Mouse (Mus musculus) liver, embryonic 15.5 days (tissue): Measurements from ENCODE around the gene Gm21985. TPM values are rescaled to one million over a fixed set of nuclear protein-coding genes. Genes with fewer than 3 reads are reported as not detected.

Experiments
- ATAC-seq: fragments of 200-750 bp; cut with Nextera tagmentation; 2 replicates; pipeline ENCODE4 v1.8.0; 2017; ENCODE audit warnings: moderate number of reproducible peaks, mild to moderate bottlenecking, moderate library complexity; ENCODE audit not compliant: insufficient read depth
- H3K27ac ChIP-seq: fragments of 300-500 bp; sonication (generic); replicated peaks from 2 replicates; pipeline ENCODE4 v1.5.1; 2015; ENCODE audit warnings: mild to moderate bottlenecking, inconsistent platforms
- H3K27me3 ChIP-seq: fragments of 300-500 bp; sonication (generic); 2 replicates; pipeline ENCODE4 v1.6.1; 2015; ENCODE audit warnings: mild to moderate bottlenecking, inconsistent platforms
- H3K36me3 ChIP-seq: fragments of 300-500 bp; sonication (generic); replicated peaks from 2 replicates; pipeline ENCODE4 v1.6.1; 2015; ENCODE audit warnings: moderate library complexity, mild to moderate bottlenecking, inconsistent platforms
- H3K4me1 ChIP-seq: fragments of 300-500 bp; sonication (generic); replicated peaks from 2 replicates; pipeline ENCODE4 v1.6.1; 2015; ENCODE audit warnings: inconsistent platforms
- H3K4me2 ChIP-seq: fragments of 300-500 bp; sonication (generic); 2 replicates; pipeline ENCODE4 v1.6.1; 2015; ENCODE audit warnings: moderate library complexity, mild to moderate bottlenecking, inconsistent platforms
- H3K4me3 ChIP-seq: fragments of 300-500 bp; sonication (generic); replicated peaks from 2 replicates; pipeline ENCODE4 v1.5.1; 2015; ENCODE audit warnings: mild to moderate bottlenecking, inconsistent platforms
- H3K9ac ChIP-seq: fragments of 300-500 bp; sonication (generic); 2 replicates; pipeline ENCODE4 v1.6.1; 2015; ENCODE audit warnings: moderate library complexity, mild to moderate bottlenecking, inconsistent platforms
- H3K9me3 ChIP-seq: fragments of 300-500 bp; sonication (generic); replicated peaks from 2 replicates; pipeline ENCODE4 v1.6.1; 2016; ENCODE audit warnings: inconsistent platforms
- WGBS: fragments of 180-500 bp; shearing (Covaris S2); methylation state at CpG from one replicate; pipeline ENCODE4 v1.1.7; 2015; ENCODE audit warnings: mixed read lengths; ENCODE audit not compliant: insufficient replicate concordance; 5-methylcytosine and 5-hydroxymethylcytosine counted together
- polyA plus RNA-seq: library from polyadenylated mRNA; unstranded; fragments of >200 nt; fragmentation: Nextera tagmentation; extraction: Ambion mirVana; gene quantifications from 2 replicates; pipeline ENCODE4 v1.2.1, GENCODE M21; 2015

The Gm21985 gene
- polyA plus RNA-seq, 1 experiment from 2014 or later, result not detected

- no peak overlapping the region for H3K9ac ChIP-seq
- H3K4me1 ChIP-seq, result peaks cover 26% of the 10 kb centered on the region
- H3K27me3 ChIP-seq, result no peaks in the 10 kb centered on the region
- 49% methylated on average over 4 of the region's 4 CpGs for WGBS
- no peaks in the 10 kb centered on the region for H3K9me3 ChIP-seq
- no peak overlapping the region for H3K4me3 ChIP-seq
- peak overlapping the region; percentile 21; the same call in 1 of the 2 replicates for H3K4me2 ChIP-seq
- H3K36me3 ChIP-seq, result peaks cover 28% of the 10 kb centered on the region
- no peak overlapping the region for H3K27ac ChIP-seq
- ATAC-seq, result peak; percentile 58; the same call in 1 of the 2 replicates
These were observed 66.2 kb downstream of the Gm21985 start for GRCm38 (mm10) chr2:112332051-112332898.

- Histone ChIP-seq H3K27me3 (no peaks in the 10 kb centered on the region), H3K36me3 (peaks cover 49% of the 10 kb centered on the region), H3K9ac (no peak overlapping the region), H3K4me2 (no peak overlapping the region), H3K4me3 (no peak overlapping the region), H3K9me3 (no peaks in the 10 kb centered on the region), H3K27ac (no peak overlapping the region), H3K4me1 (peaks cover 6% of the 10 kb centered on the region)
- WGBS, result 85% methylated on average over 6 of the region's 6 CpGs
- ATAC-seq, result no peak
These were observed 71.1 kb downstream of the Gm21985 start for GRCm38 (mm10) chr2:112337211-112337610.

GRCm38 (mm10) chr2:112339736-112340135, 73.6 kb downstream of the Gm21985 start:
- Histone ChIP-seq H3K9me3 (no peaks in the 10 kb centered on the region), H3K4me1 (no peaks in the 10 kb centered on the region), H3K4me2 (no peak overlapping the region), H3K9ac (no peak overlapping the region), H3K36me3 (peaks cover 49% of the 10 kb centered on the region), H3K27ac (no peak overlapping the region), H3K4me3 (no peak overlapping the region), H3K27me3 (no peaks in the 10 kb centered on the region)
- 59% methylated on average over 2 of the region's 2 CpGs for WGBS
- no peak for ATAC-seq

- H3K27ac ChIP-seq, result no peak overlapping the region
- H3K9ac ChIP-seq, result no peak overlapping the region
- no peaks in the 10 kb centered on the region for H3K27me3 ChIP-seq
- no peak overlapping the region for H3K4me2 ChIP-seq
- H3K4me3 ChIP-seq, result no peak overlapping the region
- no peaks in the 10 kb centered on the region for H3K9me3 ChIP-seq
- ATAC-seq, result no peak
- no peaks in the 10 kb centered on the region for H3K4me1 ChIP-seq
- peaks cover 40% of the 10 kb centered on the region for H3K36me3 ChIP-seq
- 64% methylated on average over 3 of the region's 3 CpGs for WGBS
These were observed 75.0 kb downstream of the Gm21985 start for GRCm38 (mm10) chr2:112341117-112341516.

- peaks cover 57% of the 10 kb centered on the region for H3K36me3 ChIP-seq
- no peak overlapping the region for H3K4me3 ChIP-seq
- no peak overlapping the region for H3K9ac ChIP-seq
- H3K4me2 ChIP-seq, result no peak overlapping the region
- H3K9me3 ChIP-seq, result no peaks in the 10 kb centered on the region
- H3K27ac ChIP-seq, result no peak overlapping the region
- no peak for ATAC-seq
- no peaks in the 10 kb centered on the region for H3K27me3 ChIP-seq
- H3K4me1 ChIP-seq, result no peaks in the 10 kb centered on the region
- WGBS, result 69% methylated on average over 3 of the region's 3 CpGs
These were observed 82.1 kb downstream of the Gm21985 start for GRCm38 (mm10) chr2:112348246-112348645.

GRCm38 (mm10) chr2:112353685-112354455, 87.8 kb downstream of the Gm21985 start:
- H3K27me3 ChIP-seq, result no peaks in the 10 kb centered on the region
- no peak for ATAC-seq
- H3K4me2 ChIP-seq, result no peak overlapping the region
- no peak overlapping the region for H3K4me3 ChIP-seq
- no peak overlapping the region for H3K9ac ChIP-seq
- peaks cover 85% of the 10 kb centered on the region for H3K36me3 ChIP-seq
- no peak overlapping the region for H3K27ac ChIP-seq
- no peaks in the 10 kb centered on the region for H3K4me1 ChIP-seq
- 81% methylated on average over 7 of the region's 7 CpGs for WGBS
- no peaks in the 10 kb centered on the region for H3K9me3 ChIP-seq

GRCm38 (mm10) chr2:112359611-112360010, 93.5 kb downstream of the Gm21985 start:
- Histone ChIP-seq H3K27ac (no peak overlapping the region), H3K4me1 (no peaks in the 10 kb centered on the region), H3K9me3 (no peaks in the 10 kb centered on the region), H3K4me3 (no peak overlapping the region), H3K9ac (no peak overlapping the region), H3K4me2 (no peak overlapping the region), H3K36me3 (peaks cover 91% of the 10 kb centered on the region), H3K27me3 (no peaks in the 10 kb centered on the region)
- 66% methylated on average over 2 of the region's 2 CpGs for WGBS
- ATAC-seq, result no peak

- no peak for ATAC-seq
- H3K4me3 ChIP-seq, result no peak overlapping the region
- H3K36me3 ChIP-seq, result peaks cover 92% of the 10 kb centered on the region
- no peaks in the 10 kb centered on the region for H3K4me1 ChIP-seq
- H3K9ac ChIP-seq, result no peak overlapping the region
- WGBS, result 85% methylated on average over 12 of the region's 12 CpGs
- no peak overlapping the region for H3K27ac ChIP-seq
- no peak overlapping the region for H3K4me2 ChIP-seq
- no peaks in the 10 kb centered on the region for H3K27me3 ChIP-seq
- H3K9me3 ChIP-seq, result no peaks in the 10 kb centered on the region
These were observed 94.1 kb downstream of the Gm21985 start for GRCm38 (mm10) chr2:112360012-112360780.

GRCm38 (mm10) chr2:112360781-112361169, 94.7 kb downstream of the Gm21985 start:
- H3K4me3 ChIP-seq, result no peak overlapping the region
- H3K4me1 ChIP-seq, result no peaks in the 10 kb centered on the region
- no peaks in the 10 kb centered on the region for H3K9me3 ChIP-seq
- no peak overlapping the region for H3K4me2 ChIP-seq
- no peak overlapping the region for H3K27ac ChIP-seq
- no peak for ATAC-seq
- peaks cover 87% of the 10 kb centered on the region for H3K36me3 ChIP-seq
- WGBS, result 64% methylated on average over 2 of the region's 2 CpGs
- H3K9ac ChIP-seq, result no peak overlapping the region
- H3K27me3 ChIP-seq, result no peaks in the 10 kb centered on the region

GRCm38 (mm10) chr2:112367222-112367621, 101.1 kb downstream of the Gm21985 start:
- peaks cover 26% of the 10 kb centered on the region for H3K36me3 ChIP-seq
- H3K27ac ChIP-seq, result peak overlapping the region; percentile 81; the same call in 1 of the 2 replicates
- H3K4me3 ChIP-seq, result peak overlapping the region; percentile 92
- peak; percentile 57 for ATAC-seq
- 10% methylated on average over 15 of the region's 15 CpGs for WGBS
- H3K9me3 ChIP-seq, result no peaks in the 10 kb centered on the region
- peak overlapping the region; percentile 76 for H3K9ac ChIP-seq
- H3K4me2 ChIP-seq, result peak overlapping the region; percentile 78
- peaks cover 23% of the 10 kb centered on the region for H3K4me1 ChIP-seq
- H3K27me3 ChIP-seq, result no peaks in the 10 kb centered on the region
